Mouse (Mus musculus) urinary bladder, postnatal 14 days (tissue): ENCODE results near the gene Adamtsl3.

Experiments used
- DNase-seq: peaks from one replicate; pipeline ENCODE4 v3.0.0; 2021; ENCODE audit warnings: low spot score

The Adamtsl3 gene

GRCm38 (mm10) chr7:82502511-82502910, 167.0 kb downstream of the Adamtsl3 start:
- no peak for DNase-seq

- DNase-seq: peak; percentile 54
Observed at GRCm38 (mm10) chr7:82504101-82504500, 168.6 kb downstream of the Adamtsl3 start.

GRCm38 (mm10) chr7:82530583-82530982, 195.1 kb downstream of the Adamtsl3 start:
- DNase-seq: no peak

GRCm38 (mm10) chr7:82531376-82531775, 195.9 kb downstream of the Adamtsl3 start:
- no peak for DNase-seq

GRCm38 (mm10) chr7:82533188-82533587, 197.7 kb downstream of the Adamtsl3 start:
- no peak for DNase-seq

DNA sequence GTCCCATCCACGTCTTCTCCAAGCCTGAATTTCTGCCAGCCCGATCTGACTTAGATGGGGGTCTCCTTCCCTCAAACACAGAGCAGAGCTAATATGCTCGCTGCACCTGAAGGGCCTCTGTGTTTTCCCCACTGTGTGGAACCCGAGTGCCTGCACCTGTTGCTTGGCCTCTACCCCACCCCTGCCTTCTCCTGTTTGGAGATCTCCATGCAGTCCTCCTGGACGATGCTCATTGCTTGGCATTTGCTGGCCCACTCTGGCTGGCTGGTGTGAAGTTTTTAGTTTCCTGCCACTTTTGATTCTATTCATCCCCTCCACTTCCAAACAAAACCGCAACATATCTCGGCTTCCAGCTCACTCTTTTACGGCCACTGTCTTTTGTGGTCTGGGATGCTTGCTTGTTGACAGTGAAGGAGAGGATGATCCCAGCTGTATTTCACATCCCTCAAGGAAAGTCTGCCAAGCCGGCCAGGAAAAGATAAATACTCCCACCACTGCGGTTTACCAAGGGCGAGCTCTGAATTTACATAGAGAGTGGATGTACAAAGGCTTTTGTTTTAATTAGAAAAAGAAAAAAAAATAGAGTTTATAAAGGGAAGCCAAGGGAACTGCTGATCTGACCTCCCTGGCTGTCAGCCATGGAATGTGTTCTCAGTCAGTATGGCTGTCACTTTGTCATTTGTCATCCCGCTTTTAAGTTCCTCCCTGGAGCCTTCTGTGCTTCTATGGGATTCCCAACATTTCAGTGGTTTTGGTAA, 198.4 kb downstream of the Adamtsl3 start:
- DNase-seq: no peak

GRCm38 (mm10) chr7:82544390-82544919, 209.0 kb downstream of the Adamtsl3 start:
- no peak for DNase-seq

DNA sequence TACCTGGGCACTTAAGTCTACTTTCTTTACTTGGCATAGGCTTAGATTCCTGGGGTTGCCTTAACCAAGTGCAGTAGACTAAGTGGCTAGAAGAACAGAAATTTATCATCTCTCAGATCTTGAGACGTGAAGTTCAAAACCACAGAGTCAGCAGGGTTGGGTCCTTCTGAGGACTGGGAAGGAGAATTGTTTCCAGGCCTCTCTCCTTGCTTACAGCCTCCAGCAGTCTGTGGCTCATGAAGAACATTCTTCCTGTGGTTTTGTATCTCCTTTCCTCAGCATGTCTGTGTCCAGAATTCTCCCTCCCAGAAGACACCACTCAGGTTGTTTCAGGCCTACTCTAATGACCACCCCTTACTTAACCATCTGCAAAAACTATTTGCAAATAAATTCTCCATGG, 216.5 kb downstream of the Adamtsl3 start:
- DNase-seq: no peak

DNA sequence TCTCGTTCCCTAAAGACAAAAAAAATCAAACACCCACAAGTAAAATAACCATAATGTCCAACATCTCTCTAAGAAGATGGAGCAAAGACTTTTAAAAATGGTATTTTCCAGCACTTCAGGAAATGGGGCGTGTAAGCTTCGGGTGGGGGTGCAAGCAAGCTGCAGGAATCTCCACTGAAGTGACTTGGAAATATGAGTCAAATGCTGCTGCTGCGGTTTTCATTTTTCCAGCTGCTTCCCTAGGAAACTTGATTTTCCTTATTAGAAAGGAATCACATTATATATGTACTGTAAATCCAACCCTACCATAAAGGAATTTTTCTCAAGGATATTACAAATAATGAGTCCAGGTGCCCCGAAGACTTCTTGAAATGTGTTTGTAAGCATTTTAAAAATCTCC, 220.3 kb downstream of the Adamtsl3 start:
- DNase-seq: no peak

DNA sequence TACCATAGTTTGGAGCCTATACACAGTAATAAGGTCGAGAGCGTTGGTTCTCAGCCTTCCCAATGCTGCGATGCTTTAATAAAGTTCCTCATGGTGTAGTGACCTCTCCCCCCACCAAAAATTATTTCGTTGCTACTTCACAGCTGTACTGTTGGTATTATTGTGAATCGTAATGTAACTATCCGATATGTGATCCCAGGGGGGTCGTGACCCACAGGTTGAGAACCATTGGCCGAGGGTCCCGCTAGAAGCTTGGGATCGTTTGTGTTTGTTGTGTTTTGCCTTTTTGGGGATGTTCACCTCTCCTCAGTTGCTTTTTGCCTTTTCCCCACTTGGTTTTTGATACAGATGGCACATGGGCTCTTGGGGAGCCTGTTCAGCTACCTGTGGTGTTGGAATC, 220.9 kb downstream of the Adamtsl3 start:
- DNase-seq: no peak

- no peak for DNase-seq
Observed at GRCm38 (mm10) chr7:82557111-82557510, 221.6 kb downstream of the Adamtsl3 start.

- DNase-seq: no peak
Observed at GRCm38 (mm10) chr7:82566688-82567087, 231.2 kb downstream of the Adamtsl3 start.

- no peak for DNase-seq
Observed at GRCm38 (mm10) chr7:82567811-82568210, 232.3 kb downstream of the Adamtsl3 start.

- DNase-seq: no peak
Observed at GRCm38 (mm10) chr7:82572981-82573380, 237.5 kb downstream of the Adamtsl3 start.

- DNase-seq: no peak
Observed at GRCm38 (mm10) chr7:82580007-82580406, 244.5 kb downstream of the Adamtsl3 start.

GRCm38 (mm10) chr7:82581802-82582201, 246.3 kb downstream of the Adamtsl3 start:
- DNase-seq: no peak

DNA sequence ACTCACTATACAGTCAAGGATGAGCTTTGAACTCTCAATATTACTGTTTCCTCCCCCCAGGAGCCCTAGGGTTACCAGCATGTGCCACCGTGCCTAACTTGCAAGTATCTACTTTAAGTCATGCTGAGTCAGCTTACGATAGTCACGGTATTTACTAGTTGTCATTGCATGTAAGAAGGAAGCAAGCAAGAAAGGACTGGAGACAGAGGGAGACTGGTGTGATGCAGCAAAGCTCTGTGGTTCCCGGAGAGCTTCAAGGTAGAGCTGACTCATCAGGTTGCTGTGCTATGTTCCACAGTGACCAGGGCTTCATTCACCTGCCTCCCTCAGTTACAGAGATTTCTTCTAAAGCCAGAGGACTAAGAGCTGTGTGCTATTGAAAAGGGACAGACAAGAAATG, 247.0 kb downstream of the Adamtsl3 start:
- DNase-seq: no peak

GRCm38 (mm10) chr7:82590931-82591330, 255.4 kb downstream of the Adamtsl3 start:
- DNase-seq: no peak

DNA sequence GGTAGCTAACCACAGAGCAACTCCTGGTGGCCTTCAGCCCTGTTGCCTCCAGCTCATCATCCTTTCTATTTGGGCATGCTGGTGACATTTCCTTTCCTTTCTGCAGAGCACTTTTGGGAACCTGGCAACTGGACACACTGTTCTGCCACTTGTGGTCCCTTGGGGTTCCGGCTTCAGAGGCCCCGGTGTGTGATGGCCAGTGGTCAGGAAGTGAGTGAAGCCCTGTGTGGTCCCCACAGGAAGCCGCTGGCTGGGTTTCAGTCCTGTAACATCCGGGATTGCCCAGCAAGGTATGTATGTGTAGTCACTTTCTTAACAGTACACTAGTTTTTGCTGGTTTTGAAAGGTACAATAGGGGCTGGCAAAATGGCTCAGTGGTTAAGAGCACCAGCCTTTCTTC, 266.5 kb downstream of the Adamtsl3 start:
- DNase-seq: no peak

GRCm38 (mm10) chr7:82605425-82605824, 269.9 kb downstream of the Adamtsl3 start:
- DNase-seq: peak; percentile 14

DNA sequence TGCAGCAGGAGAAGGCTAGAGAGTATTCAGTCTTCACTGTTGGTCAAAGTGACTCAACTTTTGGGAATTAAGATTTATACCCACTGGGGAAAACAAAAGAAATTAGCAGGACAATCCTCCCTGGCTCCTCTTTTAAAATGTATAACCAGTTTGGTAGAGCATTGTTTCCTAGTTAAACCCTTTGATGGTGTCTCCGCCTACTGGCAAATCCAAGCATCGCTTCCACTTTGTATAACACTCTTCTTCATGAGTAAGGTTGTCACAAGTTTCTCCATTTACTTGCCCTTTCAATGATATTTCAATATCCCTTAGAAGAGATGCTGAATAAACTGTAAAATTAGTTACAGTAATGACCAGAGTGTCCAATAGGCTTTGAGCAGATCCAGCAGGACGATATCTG, 274.1 kb downstream of the Adamtsl3 start:
- DNase-seq: no peak

GRCm38 (mm10) chr7:82625342-82625741, 289.8 kb downstream of the Adamtsl3 start:
- DNase-seq: peak; percentile 46

DNA sequence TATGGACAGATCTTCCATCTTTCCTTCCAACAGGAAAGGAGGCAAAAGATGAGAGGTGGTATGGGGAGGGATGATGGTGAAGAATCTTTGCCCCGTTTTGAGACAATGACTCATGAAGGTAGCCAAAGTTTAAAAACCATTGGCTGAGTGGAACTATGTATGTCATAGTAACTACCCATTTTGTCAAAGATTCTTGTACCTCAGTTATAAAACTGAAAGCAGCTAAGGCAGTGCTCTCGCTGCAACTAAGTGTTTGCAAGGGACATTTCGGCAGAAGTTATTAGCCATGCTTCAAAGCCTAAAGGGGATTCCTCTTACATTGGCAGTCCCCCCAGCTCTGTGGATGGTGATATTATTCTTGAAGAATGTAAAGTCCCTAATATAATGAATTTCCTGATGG, 311.7 kb downstream of the Adamtsl3 start:
- DNase-seq: no peak

DNA sequence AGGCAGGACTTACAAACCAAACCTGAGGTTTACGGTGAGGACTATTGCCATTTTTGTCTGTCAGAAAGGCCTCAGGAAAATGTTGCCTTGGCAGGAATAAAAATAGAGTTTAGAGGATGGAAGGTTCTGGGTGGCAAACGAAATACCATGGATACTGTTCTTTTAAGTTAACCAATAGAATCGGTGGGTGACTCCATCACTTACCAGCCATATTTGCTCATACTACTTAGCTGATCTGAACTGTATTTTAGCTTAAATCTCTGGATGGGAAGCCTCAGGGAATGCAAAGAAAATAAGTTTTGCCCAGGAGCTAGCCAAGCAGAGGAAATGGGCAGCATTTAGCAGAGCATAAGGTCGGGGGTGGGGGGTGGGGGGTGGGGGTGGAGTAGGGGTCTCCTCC, 312.4 kb downstream of the Adamtsl3 start:
- DNase-seq: no peak
